Mouse (Mus musculus): ENCODE data around the gene Tctn3.

The Tctn3 gene

GRCm38 (mm10) chr19:40611830-40612506, at the start of gene Tctn3, which contains the start of gene Entpd1:
Gene Tctn3 (minus strand): TSS chr19:40612233.
Gene Entpd1 (plus strand): TSS chr19:40612366.
- peak; percentile 97 for DNase-seq

GRCm38 (mm10) chr19:40661108-40661507, 49.1 kb upstream of the Tctn3 start:
- no peak for DNase-seq

- DNase-seq: no peak
Measured at GRCm38 (mm10) chr19:40660510-40660909, 48.5 kb upstream of the Tctn3 start.

- DNase-seq: no peak
Measured at GRCm38 (mm10) chr19:40659651-40660478, 47.8 kb upstream of the Tctn3 start.

DNA sequence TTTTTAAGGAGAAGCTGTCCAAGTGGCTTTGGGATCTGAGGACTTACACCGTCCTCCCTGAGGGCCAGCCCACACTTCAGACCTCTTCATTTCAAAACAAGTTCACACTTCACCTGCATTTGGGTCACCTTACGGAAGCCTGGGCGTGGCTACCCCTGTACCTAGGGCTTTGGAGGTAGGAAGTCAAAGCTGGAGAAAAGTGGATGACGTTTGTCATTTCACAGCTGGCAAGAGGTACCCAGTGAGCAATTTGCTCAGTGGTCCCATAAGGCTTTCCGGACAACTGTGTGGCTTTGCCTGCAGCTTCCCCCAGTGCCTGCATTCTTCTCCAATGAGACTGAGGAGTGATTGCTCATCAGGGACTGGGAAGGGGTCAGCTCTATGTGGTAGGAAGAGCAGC, 46.9 kb upstream of the Tctn3 start:
- no peak for DNase-seq

GRCm38 (mm10) chr19:40658281-40658680, 46.2 kb upstream of the Tctn3 start:
- no peak for DNase-seq

GRCm38 (mm10) chr19:40656207-40656606, 44.2 kb upstream of the Tctn3 start:
- DNase-seq: no peak

GRCm38 (mm10) chr19:40650090-40650489, 38.1 kb upstream of the Tctn3 start:
- no peak for DNase-seq

DNA sequence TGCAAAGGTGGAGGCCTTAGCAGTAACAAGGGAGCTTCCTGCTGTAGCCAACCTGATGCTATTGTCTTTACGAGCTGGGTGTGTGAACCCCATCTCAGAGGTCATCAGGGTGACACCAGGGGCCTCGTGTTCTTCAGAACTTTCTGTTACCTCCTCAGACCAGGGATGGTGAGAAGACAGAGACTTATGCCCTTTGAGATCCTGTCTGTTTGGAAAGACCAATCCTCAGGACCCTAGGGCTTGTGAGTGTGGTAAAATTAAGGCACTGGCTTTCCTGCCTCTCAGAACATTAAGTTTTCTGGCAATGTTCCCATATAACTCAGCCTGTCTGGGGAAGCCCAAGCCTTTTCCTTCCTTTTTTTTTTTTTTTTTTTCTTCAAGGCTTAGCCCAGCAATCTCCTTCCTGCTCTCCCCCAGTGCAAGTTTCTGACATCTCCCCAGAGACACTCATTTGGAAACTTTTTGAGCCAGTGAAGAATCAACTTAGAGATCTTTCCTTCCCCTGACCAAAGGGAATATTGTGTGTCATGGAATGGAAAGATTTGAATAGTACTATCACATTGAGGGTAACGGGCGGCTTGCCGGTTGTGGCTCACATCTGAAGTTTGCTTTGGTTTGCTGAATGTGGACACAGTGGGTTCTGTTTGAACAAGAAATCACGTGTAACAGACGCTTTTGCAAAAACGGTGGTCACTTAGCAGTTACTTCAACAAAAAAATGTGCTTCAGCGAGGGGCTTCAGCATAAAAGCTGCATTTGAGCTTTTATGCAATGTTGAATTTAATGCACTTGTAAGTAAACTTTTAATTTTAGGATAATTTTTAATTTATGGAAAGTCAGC, 35.5 kb upstream of the Tctn3 start:
- no peak for DNase-seq

DNA sequence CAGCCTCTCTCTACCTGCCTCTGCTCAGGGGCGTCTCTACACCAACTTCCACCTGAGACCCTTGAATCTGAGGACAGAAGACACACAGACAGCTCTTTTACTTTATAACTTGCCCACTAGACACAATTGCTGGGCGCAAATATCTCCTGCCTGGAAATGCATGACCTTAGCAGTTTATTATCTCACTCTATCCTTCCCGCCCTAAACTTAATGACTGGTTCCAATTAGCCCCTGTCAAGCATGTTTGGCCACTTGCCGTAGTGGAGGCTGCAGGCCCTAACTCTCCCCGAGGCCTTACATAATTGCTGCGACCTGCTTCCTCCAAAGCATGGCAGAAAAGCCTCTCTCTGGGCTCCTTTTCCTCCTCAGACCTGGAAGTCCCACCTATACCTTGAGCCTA, 34.3 kb upstream of the Tctn3 start:
- DNase-seq: no peak

DNA sequence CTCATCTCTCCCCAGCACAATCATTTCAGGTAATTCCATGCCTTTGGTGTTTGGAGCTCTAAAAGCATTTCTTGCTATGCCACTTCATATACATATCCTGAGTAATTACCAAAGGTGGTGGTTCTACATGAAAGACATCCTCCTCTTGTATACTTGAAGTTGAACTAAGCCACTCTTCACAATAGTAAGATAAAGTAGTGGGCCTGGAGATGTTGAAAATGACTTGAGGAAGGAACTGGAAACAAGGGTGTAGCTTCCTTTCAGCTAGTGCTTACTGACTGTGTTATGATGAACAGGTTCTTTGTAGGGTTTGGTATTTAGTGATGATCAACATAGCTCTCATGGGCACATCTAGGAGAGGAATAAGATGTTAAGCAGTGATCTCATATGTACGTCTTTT, 31.8 kb upstream of the Tctn3 start:
- DNase-seq: no peak

GRCm38 (mm10) chr19:40640799-40641198, 28.8 kb upstream of the Tctn3 start:
- no peak for DNase-seq

DNA sequence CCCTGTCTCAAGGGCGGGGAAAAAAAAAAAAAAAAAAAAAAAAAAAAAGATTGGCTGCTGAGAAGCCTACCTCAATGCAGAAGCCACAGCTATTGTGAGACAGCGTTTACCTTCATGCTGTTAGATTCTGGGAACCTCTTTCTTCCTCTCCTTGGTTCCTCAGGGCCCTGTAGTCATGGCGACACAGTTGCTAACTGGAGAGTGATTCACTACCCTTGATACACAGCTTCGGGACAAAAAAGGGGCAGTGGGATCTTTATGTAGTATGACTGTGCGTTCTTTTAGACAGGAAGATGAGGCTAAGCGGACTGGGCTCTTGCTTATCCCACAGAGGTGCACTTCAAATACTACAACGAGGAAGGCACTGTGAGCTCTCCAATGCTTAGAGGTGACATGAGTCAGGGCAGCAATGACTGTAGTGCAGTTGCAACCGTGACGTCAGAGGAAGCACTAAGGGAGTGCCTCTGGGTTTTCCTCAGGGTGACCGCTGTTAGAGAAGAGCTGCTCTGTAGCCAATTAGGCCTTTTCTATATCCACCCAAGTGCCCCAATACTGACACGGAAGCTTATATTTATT, 27.8 kb upstream of the Tctn3 start:
- no peak for DNase-seq

GRCm38 (mm10) chr19:40638582-40638981, 26.5 kb upstream of the Tctn3 start:
- no peak for DNase-seq

- DNase-seq: no peak
Measured at GRCm38 (mm10) chr19:40637601-40638000, 25.6 kb upstream of the Tctn3 start.

- no peak for DNase-seq
Measured at GRCm38 (mm10) chr19:40637091-40637490, 25.1 kb upstream of the Tctn3 start.

DNA sequence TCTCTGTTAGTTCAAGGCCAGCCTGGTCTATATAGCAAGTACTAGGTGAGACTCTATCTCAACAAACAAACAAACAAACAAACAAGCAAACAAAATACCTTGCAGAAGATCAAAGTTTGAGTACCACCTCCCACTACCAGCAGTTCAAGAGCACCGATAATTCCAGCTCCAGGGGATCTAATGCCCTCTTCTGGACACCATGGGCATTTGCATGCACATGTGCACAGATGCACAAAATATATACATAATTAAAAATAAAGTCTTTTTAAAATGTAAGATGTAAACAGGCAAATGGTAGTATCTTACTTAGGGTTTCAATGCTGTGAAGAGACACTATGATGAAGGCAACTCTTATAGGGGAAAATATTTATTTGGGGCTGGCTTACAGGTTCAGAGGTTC, 21.1 kb upstream of the Tctn3 start:
- DNase-seq: no peak

- DNase-seq: no peak
Measured at GRCm38 (mm10) chr19:40632668-40633067, 20.6 kb upstream of the Tctn3 start.

GRCm38 (mm10) chr19:40632193-40632592, 20.2 kb upstream of the Tctn3 start:
- no peak for DNase-seq

DNA sequence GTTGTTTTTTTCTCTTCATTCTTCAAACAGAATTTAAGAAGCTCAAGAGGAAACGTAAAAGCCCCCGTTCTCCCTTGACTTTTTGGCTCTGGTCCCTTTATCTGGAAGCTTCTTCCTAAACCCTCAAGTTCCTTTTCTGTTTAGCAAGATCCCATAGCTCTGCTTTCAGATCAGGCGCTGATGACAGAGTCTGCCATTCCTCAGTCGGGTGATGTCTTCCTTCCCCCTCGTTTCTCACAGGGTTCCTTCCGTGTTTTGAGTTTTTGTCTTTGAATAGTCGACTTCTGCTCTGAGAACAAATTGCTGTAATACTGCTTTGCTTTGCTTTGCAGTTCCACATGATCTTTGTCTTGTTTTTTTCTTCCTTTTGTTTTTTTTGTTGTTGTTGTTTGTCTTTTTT, 18.6 kb upstream of the Tctn3 start:
- DNase-seq: no peak

GRCm38 (mm10) chr19:40630096-40630495, 18.1 kb upstream of the Tctn3 start:
- no peak for DNase-seq

GRCm38 (mm10) chr19:40628950-40629349, 16.9 kb upstream of the Tctn3 start:
- no peak for DNase-seq

- DNase-seq: no peak
Measured at GRCm38 (mm10) chr19:40625935-40626334, 13.9 kb upstream of the Tctn3 start.

Data from thymus, postnatal 4 days (tissue).